ENCODE assay signal across 11 mouse cellular contexts in genomic region chr13:107210676-107211075, GRCm38 (mm10).
"Had no signal": no experiment of that assay in that cellular context is flagged by ENCODE, and none has a peak within 500 bp of the region (broad histone marks: within the 10 kb centered on the region; RNA-seq: fewer than 3 reads in every experiment).

No protein-coding gene starts in this region.

- H3K4me2 ChIP-seq: liver, embryonic 11.5 days; liver, embryonic 15.5 days; midbrain, embryonic 13.5 days had no signal

- H3K9ac ChIP-seq: liver, embryonic 15.5 days; midbrain, embryonic 13.5 days had no signal

- H3K9me3 ChIP-seq: limb, embryonic 10.5 days; liver, embryonic 15.5 days; midbrain, embryonic 13.5 days had no signal

- H3K4me1 ChIP-seq: liver, embryonic 15.5 days had no signal

- H3K4me3 ChIP-seq: left cerebral cortex, adult 2 months; limb, embryonic 10.5 days; liver, embryonic 15.5 days; midbrain, embryonic 13.5 days had no signal

- H3K27ac ChIP-seq: left cerebral cortex, adult 2 months; limb, embryonic 10.5 days; liver, embryonic 15.5 days; midbrain, embryonic 13.5 days had no signal

- H3K27me3 ChIP-seq: liver, embryonic 15.5 days had no signal

- DNase-seq: kidney, postnatal 14 days; lung, adult 2 months; lung, postnatal 36 days; right cerebral cortex, postnatal 14 days; thymus, postnatal 36 days had no signal

- ATAC-seq: lung, postnatal 0 days; midbrain, embryonic 13.5 days had no signal

- H3K36me3 ChIP-seq: limb, embryonic 10.5 days; liver, embryonic 15.5 days; midbrain, embryonic 13.5 days had no signal
